Mouse (Mus musculus) hindbrain, postnatal 0 days (tissue): ENCODE measurements around the gene Pth1r. TPM values are rescaled to one million over a fixed set of nuclear protein-coding genes. Genes with fewer than 3 reads are reported as not detected.

Experiments
- ATAC-seq: fragments of 200-750 bp; cut with Nextera tagmentation; 2 replicates; pipeline ENCODE4 v1.8.0; 2017; ENCODE audit warnings: mild to moderate bottlenecking, moderate TSS enrichment, moderate library complexity
- DNase-seq: peaks from one replicate; pipeline ENCODE4 v3.0.0-alpha.2; 2015; ENCODE audit warnings: low spot score
- H3K27ac ChIP-seq: fragments of 300-500 bp; sonication (generic); 2 replicates; pipeline ENCODE4 v1.5.1; 2014; ENCODE audit warnings: mild to moderate bottlenecking
- H3K27me3 ChIP-seq: fragments of 300-500 bp; sonication (generic); 2 replicates; pipeline ENCODE4 v1.6.1; 2014; ENCODE audit warnings: low read length, mixed read lengths; ENCODE audit not compliant: insufficient read depth
- H3K36me3 ChIP-seq: fragments of 300-500 bp; sonication (generic); 2 replicates; pipeline ENCODE4 v1.6.1; 2014; ENCODE audit warnings: low read length, mixed read lengths; ENCODE audit not compliant: insufficient read depth
- H3K4me1 ChIP-seq: fragments of 300-500 bp; sonication (generic); 2 replicates; pipeline ENCODE4 v1.6.1; 2014; ENCODE audit warnings: antibody characterized with exemption, low read length, mixed read lengths; ENCODE audit not compliant: insufficient read depth
- H3K4me2 ChIP-seq: fragments of 300-500 bp; sonication (generic); 2 replicates; pipeline ENCODE4 v1.6.1; 2014; ENCODE audit warnings: low read depth, mild to moderate bottlenecking, low read length, moderate library complexity, mixed read lengths
- H3K4me3 ChIP-seq: fragments of 300-500 bp; sonication (generic); 2 replicates; pipeline ENCODE4 v1.5.1; 2014; ENCODE audit warnings: low read length
- H3K9ac ChIP-seq: fragments of 300-500 bp; sonication (generic); replicated peaks from 2 replicates; pipeline ENCODE4 v1.6.1; 2014; ENCODE audit warnings: mild to moderate bottlenecking, low read length, moderate library complexity, mixed read lengths
- H3K9me3 ChIP-seq: fragments of 300-500 bp; sonication (generic); 2 replicates; pipeline ENCODE4 v1.6.1; 2016; ENCODE audit warnings: low read length, mixed read lengths
- CTCF ChIP-seq: IDR thresholded peaks from 2 replicates; pipeline ENCODE4 v1.5.1; 2016; ENCODE audit warnings: antibody characterized with exemption, control low read depth, low read depth
- WGBS: fragments of 180-500 bp; shearing (Covaris S2); extraction: QIAGEN DNeasy Blood & Tissue Kit; methylation state at CpG from one replicate; pipeline ENCODE4 v1.1.7; 2014; 5-methylcytosine and 5-hydroxymethylcytosine counted together
- polyA plus RNA-seq: library from polyadenylated mRNA; unstranded; fragments of >200 nt; fragmentation: Nextera tagmentation; extraction: Ambion mirVana; gene quantifications from 2 replicates; pipeline ENCODE4 v1.2.1, GENCODE M21; 2015
- total RNA-seq: library from RNA; depleted of rRNA; stranded (reverse); fragments of >200 nt; gene quantifications from 2 replicates; pipeline ENCODE4 v1.2.3, GENCODE M21; 2014

Gene Pth1r
- total and polyA plus RNA-seq, 2 experiments from 2014 or later, result 12.5 to 29.2 TPM

DNA sequence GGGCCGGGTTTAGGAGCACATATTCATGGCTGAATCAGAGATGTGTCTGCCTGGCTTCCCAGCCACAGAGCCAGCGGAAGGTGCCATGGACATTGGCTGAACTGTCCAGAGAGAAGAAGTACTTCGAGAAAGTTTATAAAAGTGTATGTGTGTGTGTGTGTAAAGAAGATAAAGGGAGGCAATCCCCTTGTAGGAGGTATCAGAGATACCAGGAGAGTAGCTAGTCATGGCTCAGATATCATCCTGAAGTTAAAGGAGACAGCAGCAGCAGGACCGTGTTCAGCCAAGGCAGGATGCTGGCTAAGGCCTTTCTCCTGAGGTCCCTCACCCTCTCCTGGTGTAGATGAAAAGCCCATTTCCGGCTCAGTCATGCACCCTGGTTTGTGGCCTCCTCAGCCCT lies 4.5 kb upstream of the Pth1r start:
- Histone ChIP-seq H3K27ac (no peak overlapping the region), H3K4me1 (no peaks in the 10 kb centered on the region), H3K4me3 (no peak overlapping the region), H3K9ac (no peak overlapping the region), H3K36me3 (no peaks in the 10 kb centered on the region), H3K4me2 (no peak overlapping the region), H3K9me3 (no peaks in the 10 kb centered on the region), H3K27me3 (no peaks in the 10 kb centered on the region)
- ATAC-seq (no peak), DNase-seq (no peak)
- WGBS, result 88% methylated on average over 5 of the region's 5 CpGs
- no peak for TF ChIP-seq CTCF

DNA sequence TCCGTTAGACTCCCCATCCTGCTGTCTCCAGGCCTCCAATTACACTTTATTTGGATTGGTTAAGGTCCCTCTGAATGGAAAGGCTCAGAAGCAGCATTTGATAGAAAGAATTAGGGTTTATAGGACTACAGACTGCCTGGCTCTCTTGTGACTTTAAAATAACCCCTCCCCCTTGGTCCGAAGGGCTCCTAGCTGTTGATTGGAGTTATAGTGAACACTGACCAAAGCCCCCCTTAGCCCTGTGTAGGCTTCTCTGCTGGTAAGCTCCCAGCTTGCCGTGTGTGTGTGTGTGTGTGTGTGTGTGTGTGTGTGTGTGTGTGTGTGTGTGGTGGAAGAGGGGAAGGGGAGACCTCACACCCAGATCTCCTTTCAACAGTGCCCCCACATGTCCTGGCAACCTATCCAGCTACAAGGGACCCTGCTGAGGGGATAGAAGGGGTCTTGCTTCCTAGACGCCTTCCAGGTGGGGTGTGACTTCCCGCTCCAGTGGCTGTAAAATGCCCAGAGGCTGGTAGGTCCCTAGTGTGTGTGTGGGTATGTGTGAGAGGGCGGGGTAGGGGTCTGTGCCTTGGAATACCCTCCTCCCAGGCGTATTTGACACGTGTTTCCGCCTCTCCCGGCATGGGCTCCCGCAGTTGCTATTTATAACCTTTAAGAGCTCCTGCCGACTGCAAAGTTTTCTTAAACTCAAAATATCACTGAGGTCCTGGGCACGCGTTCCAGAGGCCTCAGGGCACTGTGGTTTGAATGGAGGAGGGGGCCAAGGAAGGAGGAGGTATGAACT lies 3.7 kb upstream of the Pth1r start:
- ATAC-seq (no peak), DNase-seq (no peak)
- Histone ChIP-seq H3K4me3 (no peak overlapping the region), H3K27ac (no peak overlapping the region), H3K4me2 (no peak overlapping the region), H3K27me3 (no peaks in the 10 kb centered on the region), H3K4me1 (no peaks in the 10 kb centered on the region), H3K9me3 (no peaks in the 10 kb centered on the region), H3K9ac (no peak overlapping the region), H3K36me3 (no peaks in the 10 kb centered on the region)
- 45% methylated on average over 14 of the region's 14 CpGs for WGBS
- TF ChIP-seq CTCF, result no peak

DNA sequence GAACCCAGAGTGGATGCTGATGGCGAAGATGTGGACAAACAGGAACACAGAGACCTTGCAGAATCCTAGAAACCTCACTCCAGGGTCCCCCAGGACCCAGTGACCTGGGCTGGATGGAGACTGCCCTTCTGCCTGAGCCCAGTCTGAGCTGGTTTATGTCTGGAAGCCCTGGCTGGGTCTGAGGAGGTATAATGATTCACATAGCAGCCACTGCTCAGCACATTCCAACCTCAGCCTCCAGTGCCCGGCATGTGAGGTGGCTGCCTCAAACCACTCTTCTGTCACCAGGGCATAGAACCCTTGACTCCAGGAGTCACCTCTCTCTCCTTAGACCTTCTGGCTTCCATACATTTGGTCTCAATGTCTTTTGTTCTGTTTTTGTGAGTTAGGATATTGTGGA lies 1.5 kb upstream of the Pth1r start:
- Histone ChIP-seq H3K27me3 (no peaks in the 10 kb centered on the region), H3K36me3 (no peaks in the 10 kb centered on the region), H3K4me1 (no peaks in the 10 kb centered on the region), H3K27ac (no peak overlapping the region), H3K4me2 (no peak overlapping the region), H3K4me3 (no peak overlapping the region), H3K9ac (no peak overlapping the region), H3K9me3 (no peaks in the 10 kb centered on the region)
- DNase-seq (no peak), ATAC-seq (no peak)
- WGBS, result 80% methylated on average over 2 of the region's 2 CpGs
- TF ChIP-seq CTCF, result no peak

DNA sequence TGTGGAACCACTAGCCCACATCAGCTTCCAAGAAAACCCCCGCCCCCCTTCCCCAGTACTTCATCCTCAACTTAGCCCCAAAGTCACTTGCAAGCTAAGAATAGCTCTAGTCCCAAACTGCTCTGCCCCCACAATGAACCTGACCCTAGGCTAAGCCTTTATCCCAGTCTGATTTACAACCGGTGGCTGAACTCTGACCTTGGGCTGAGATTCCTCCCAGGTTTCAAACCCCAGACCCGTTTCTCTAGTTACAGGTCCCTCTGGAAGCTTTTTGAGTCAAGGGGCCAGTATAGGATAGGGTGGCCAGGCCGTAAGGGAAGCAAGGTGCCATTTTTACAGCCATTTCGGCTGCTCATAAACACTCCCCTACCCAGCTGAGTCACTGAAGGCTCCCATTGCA lies 707 bp downstream of the Pth1r start:
- no peaks in the 10 kb centered on the region for H3K4me1 ChIP-seq
- no peak overlapping the region for H3K4me2 ChIP-seq
- H3K9me3 ChIP-seq, result no peaks in the 10 kb centered on the region
- DNase-seq, result no peak
- no peaks in the 10 kb centered on the region for H3K36me3 ChIP-seq
- no peak overlapping the region for H3K4me3 ChIP-seq
- H3K27ac ChIP-seq, result no peak overlapping the region
- no peak for TF ChIP-seq CTCF
- H3K27me3 ChIP-seq, result no peaks in the 10 kb centered on the region
- ATAC-seq, result no peak
- H3K9ac ChIP-seq, result no peak overlapping the region
- 58% methylated on average over 5 of the region's 5 CpGs for WGBS

DNA sequence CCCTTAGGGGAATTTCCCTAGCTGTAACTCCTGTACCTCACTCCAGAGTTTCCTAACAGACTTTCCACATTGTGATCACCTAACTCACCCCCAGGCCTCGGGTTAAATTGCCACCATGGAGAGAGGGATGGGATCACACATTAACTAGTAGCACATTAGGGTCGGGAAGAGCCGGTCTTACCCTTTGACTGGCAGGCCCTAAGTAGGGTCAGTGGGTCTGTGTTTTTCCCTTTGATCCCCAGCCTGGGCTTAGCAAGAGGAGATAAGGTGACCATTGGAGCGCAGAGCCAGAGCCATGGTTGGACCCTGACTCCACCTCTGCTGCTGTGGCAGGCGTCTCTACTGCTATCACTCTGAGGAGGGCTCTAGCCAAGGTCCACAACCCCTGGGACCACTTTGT lies 1.2 kb downstream of the Pth1r start:
- ATAC-seq, result no peak
- Histone ChIP-seq H3K4me2 (no peak overlapping the region), H3K4me3 (no peak overlapping the region), H3K9ac (no peak overlapping the region), H3K27me3 (no peaks in the 10 kb centered on the region), H3K4me1 (no peaks in the 10 kb centered on the region), H3K27ac (no peak overlapping the region), H3K9me3 (no peaks in the 10 kb centered on the region), H3K36me3 (no peaks in the 10 kb centered on the region)
- TF ChIP-seq CTCF, result no peak
- 39% methylated on average over 5 of the region's 5 CpGs for WGBS
- DNase-seq, result no peak

DNA sequence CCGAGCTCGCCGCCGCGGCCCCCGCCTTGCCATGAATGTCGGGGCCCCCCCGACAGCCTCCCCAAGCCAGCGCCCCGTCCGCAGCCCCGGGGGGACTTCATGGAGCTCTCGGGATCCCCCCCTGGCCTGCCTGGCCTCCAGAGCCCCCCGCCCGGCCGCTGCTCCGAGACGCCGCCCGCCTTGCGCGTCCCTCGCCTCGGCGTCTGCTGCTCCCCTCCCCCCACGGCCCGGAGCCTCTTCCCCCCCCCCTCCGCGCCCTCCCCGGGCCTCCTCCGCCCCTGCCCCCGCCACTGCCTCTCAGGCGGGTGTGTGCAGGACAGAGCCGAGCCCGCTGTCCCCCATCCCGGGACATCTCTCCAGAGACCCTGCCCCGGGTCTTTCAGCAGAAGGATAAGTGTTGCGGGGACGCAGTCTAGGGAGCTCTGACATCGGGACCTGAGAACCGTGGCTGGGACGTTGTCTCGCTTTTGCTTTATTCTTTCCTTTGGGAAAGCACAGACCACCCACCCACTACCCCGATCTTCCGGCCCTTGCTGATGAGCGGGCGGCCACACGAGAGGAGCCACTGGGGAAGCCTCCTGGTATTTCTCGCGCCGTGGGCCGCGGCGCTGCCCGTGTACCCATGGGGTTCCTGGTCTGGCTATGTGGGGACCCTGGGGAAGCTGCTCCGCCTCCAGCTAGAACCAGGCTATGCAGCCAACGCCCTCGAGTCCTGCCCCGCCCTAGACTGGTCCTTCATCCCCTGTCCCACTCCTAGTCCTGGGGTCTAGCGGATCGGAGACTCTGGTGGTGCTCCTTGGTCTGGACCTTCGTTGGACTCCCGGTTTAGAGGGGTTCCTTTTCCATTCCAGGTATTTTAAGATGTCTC lies 3.3 kb downstream of the Pth1r start:
- Histone ChIP-seq H3K27ac (peak overlapping the region; percentile 15; the same call in 1 of the 2 replicates), H3K4me2 (peak overlapping the region; percentile 67), H3K27me3 (no peaks in the 10 kb centered on the region), H3K4me1 (no peaks in the 10 kb centered on the region), H3K9ac (peak overlapping the region; percentile 51), H3K36me3 (no peaks in the 10 kb centered on the region), H3K9me3 (no peaks in the 10 kb centered on the region), H3K4me3 (peak overlapping the region; percentile 46)
- WGBS, result 5% methylated on average over 49 of the region's 63 CpGs
- ATAC-seq (peak; percentile 50), DNase-seq (peak; percentile 40)
- no peak for TF ChIP-seq CTCF
